Mouse (Mus musculus) MEL-GATA-1-ER (cell line): ENCODE results near the gene Folr2.

Experiments
- DNase-seq: peaks from one replicate; pipeline ENCODE4 v3.0.0-alpha.2; 2012; ENCODE audit warnings: low read depth; ENCODE audit errors: extremely low read depth

The Folr2 gene

GRCm38 (mm10) chr7:101857094-101857493, at the start of gene Folr2:
Gene Folr2, minus strand, starts transcription at chr7:101857194.
- DNase-seq = no peak

GRCm38 (mm10) chr7:101906696-101907095, 49.7 kb upstream of the Folr2 start:
- DNase-seq = no peak

- DNase-seq = no peak
Observed at GRCm38 (mm10) chr7:101906287-101906681, 49.3 kb upstream of the Folr2 start, which contains the start of gene Tomt. Gene Tomt, minus strand, starts transcription at chr7:101906359.

GRCm38 (mm10) chr7:101905561-101906286, 48.7 kb upstream of the Folr2 start, which contains the start of gene Lamtor1:
Gene Lamtor1, plus strand, starts transcription at chr7:101905904.
- DNase-seq = peak; percentile 96

GRCm38 (mm10) chr7:101902846-101903245, 45.9 kb upstream of the Folr2 start:
- DNase-seq = no peak

GRCm38 (mm10) chr7:101901969-101902368, 45.0 kb upstream of the Folr2 start:
- no peak for DNase-seq

- no peak for DNase-seq
Observed at GRCm38 (mm10) chr7:101900331-101901097, 43.5 kb upstream of the Folr2 start.

GRCm38 (mm10) chr7:101896104-101897066, 39.4 kb upstream of the Folr2 start:
- DNase-seq = peak; percentile 98

- DNase-seq = no peak
Observed at GRCm38 (mm10) chr7:101895695-101896094, 38.7 kb upstream of the Folr2 start.

GRCm38 (mm10) chr7:101888460-101888859, 31.5 kb upstream of the Folr2 start:
- no peak for DNase-seq

GRCm38 (mm10) chr7:101886274-101886673, 29.3 kb upstream of the Folr2 start:
- DNase-seq = no peak

- no peak for DNase-seq
Observed at GRCm38 (mm10) chr7:101884160-101884559, 27.2 kb upstream of the Folr2 start.

- no peak for DNase-seq
Observed at GRCm38 (mm10) chr7:101882413-101883154, 25.6 kb upstream of the Folr2 start.

GRCm38 (mm10) chr7:101880855-101881254, 23.9 kb upstream of the Folr2 start:
- no peak for DNase-seq

- no peak for DNase-seq
Observed at GRCm38 (mm10) chr7:101875978-101876377, 19.0 kb upstream of the Folr2 start.

GRCm38 (mm10) chr7:101871296-101871695, 14.3 kb upstream of the Folr2 start:
- no peak for DNase-seq

- DNase-seq = no peak
Observed at GRCm38 (mm10) chr7:101870629-101871028, 13.6 kb upstream of the Folr2 start, which contains the start of gene Folr1. Gene Folr1, minus strand, starts transcription at chr7:101870788.

GRCm38 (mm10) chr7:101869163-101869500, 12.1 kb upstream of the Folr2 start:
- no peak for DNase-seq

GRCm38 (mm10) chr7:101868241-101869162, 11.5 kb upstream of the Folr2 start:
- DNase-seq = no peak

GRCm38 (mm10) chr7:101867482-101867881, 10.5 kb upstream of the Folr2 start:
- no peak for DNase-seq
